Mouse (Mus musculus): Measurements from ENCODE around the gene Dstyk. TPM values are rescaled to one million over a fixed set of nuclear protein-coding genes. Genes with fewer than 3 reads are reported as not detected.

The Dstyk gene
- total RNA-seq (2021) (10 to 100 TPM; 14.6 to 16.0 TPM), polyA plus RNA-seq (2012; rRNA removed) (8.9 and 24.1 TPM in 2 replicates)
- long read RNA-seq, full-length matches to known transcripts = 7 of 14 reads
- long read RNA-seq, partial matches to known transcripts = 1 of 14 reads
- long read RNA-seq, other reads (novel, unspliced or antisense) = 6 of 14 reads

DNA sequence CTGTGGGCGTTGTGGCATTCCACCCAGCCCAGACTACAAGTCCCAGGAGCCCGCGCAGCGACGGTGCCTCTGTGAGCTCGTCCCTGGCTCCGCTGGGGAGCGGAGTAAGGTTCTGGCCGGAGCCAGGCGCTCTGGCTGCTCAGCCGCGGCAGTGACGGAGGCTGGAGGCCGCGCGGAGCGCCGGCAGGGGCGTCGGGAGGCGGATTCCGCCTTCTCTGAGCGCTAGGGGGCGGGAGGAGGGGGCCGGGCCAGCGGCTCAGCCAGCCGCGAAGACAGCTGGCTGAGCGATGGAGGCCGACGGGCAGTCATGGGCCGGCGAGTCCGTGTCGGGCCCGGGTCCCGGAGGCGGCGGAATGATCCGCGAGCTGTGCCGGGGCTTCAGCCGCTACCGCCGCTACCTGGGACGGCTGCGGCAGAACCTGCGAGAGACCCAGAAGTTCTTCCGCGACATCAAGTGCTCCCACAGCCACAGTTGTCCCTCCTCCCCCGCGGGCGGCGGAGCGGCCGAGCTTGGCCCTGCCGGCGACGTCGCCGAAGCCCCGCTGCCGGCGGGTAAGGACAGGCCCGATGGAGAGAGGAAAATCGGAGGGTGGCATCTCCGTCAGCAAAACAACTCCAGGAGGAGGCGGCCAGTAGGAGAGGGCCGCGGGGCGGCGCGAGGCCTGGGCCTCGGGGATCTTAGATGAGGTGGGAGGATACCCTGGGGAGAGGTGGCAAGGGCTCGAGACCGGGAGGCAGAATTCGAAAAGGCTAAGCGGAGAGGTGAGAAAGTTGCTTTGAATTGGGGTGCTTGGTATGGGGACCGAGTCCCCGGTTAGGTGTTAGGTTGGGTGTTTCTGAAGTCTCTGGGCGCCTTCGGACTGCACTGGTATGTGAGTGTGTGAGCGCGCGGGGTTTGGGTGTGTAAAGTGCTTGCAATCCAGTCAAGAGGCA, at the start of gene Dstyk:
Dstyk (plus strand) TSS at position 237 of the 933 bp plus-strand sequence.
- H3K79me2 ChIP-seq (replicated peaks; ENCODE audit: control insufficient read depth, insufficient read depth, low read length) = peaks cover 4% of the 10 kb centered on the region
- intact Hi-C loops (cut with DNase I) = loop anchor here (1.0 to 2.0 kb wide), 3 partner anchors 19 to 60 kb away; partner anchors contain the start of genes Rbbp5 and Tmcc2

DNA sequence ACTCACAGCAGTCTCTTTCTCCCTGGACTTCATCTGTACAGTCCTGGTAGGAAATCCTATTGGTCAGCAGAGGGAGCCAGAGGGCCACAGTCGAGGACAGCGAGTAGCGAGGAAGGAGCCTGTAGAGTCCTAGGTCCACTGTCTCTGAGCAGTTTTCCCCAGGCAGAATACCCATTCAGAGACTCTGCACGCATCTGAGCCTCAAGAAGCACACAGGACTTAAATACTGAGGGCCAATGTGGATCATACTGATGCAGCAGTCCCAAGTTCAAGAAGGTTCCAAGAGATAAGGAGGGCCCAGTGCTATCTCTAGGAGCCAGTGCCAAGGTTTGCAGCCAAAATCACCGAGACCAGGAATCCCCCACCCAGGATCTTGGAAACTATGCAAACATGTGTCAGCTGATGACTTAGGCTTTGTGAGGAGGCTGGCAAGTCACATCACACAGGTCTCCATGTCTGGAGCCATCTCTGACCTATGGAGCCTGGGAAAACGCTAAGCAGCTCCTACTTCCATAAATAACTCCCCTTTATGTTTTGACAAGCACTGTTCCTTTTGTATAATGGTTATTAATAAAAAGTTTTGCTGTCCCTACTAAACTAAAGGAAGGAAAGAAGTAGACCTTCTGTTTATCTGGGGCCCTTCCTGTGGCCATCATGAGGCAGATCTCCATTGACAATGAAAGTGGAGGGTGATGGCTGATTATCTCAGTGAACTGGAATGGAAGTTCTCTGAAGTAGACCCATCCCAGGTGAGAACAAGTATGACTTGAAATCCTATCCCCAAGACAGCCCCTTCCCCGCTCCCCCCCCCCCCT, 49.5 kb upstream of the Dstyk start:
- no peak overlapping the region for H3K9ac ChIP-seq (ENCODE audit: low read depth, low read length)
- no peaks in the 10 kb centered on the region for H3K27me3 ChIP-seq (ENCODE audit: control insufficient read depth, insufficient read depth, low read length)
- 16% methylated on average over 7 of the region's 7 CpGs for WGBS
- peak overlapping the region; percentile 52 for H3K27ac ChIP-seq
- peak; percentile 83 to 86 for DNase-seq
- peaks cover 30% of the 10 kb centered on the region for H3K4me1 ChIP-seq (ENCODE audit: control insufficient read depth, insufficient read depth, low read length)
- no peak overlapping the region for H3K4me3 ChIP-seq
- TF ChIP-seq POLR2A (IDR thresholded peaks at IDR 0.05; ENCODE audit: insufficient read depth, low read depth, low read length) (no peak), CTCF (IDR thresholded peaks at IDR 0.05) (no peak; the same call in 1 of the 2 replicates), EP300 (IDR thresholded peaks at IDR 0.05; ENCODE audit: insufficient read depth, low read depth, low read length) (peak; percentile 98)
- no peaks in the 10 kb centered on the region for H3K79me2 ChIP-seq (replicated peaks; ENCODE audit: control insufficient read depth, insufficient read depth, low read length)
- intact Hi-C loops (cut with DNase I) = loop anchor here (1.0 to 5.0 kb wide), 5 partner anchors 22 to 224 kb away; no protein-coding TSS in a partner anchor
- H3K36me3 ChIP-seq (ENCODE audit: control insufficient read depth, insufficient read depth, low read length) = peaks cover 3% of the 10 kb centered on the region; the same call in 1 of the 2 replicates

More for the DNA sequence above, at the start of gene Dstyk:
- under 1% methylated on average over 68 of the region's 85 CpGs for WGBS
- H3K27ac ChIP-seq = peak within 1 kb of the TSS; percentile 95
- peak; percentile 79 for TF ChIP-seq CTCF (IDR thresholded peaks at IDR 0.05)
- TF ChIP-seq POLR2A (IDR thresholded peaks at IDR 0.05; ENCODE audit: insufficient read depth, low read depth, low read length) = peak; percentile 86
- peak; percentile 71; the same call in 1 of the 2 replicates for TF ChIP-seq EP300 (IDR thresholded peaks at IDR 0.05; ENCODE audit: insufficient read depth, low read depth, low read length)
- no peaks in the 10 kb centered on the region for H3K27me3 ChIP-seq (ENCODE audit: control insufficient read depth, insufficient read depth, low read length)
- H3K4me3 ChIP-seq = peak within 1 kb of the TSS; percentile 86
- peak within 1 kb of the TSS; percentile 85 for H3K9ac ChIP-seq (ENCODE audit: low read depth, low read length)
- peak; percentile 92 to 96 for DNase-seq
- H3K36me3 ChIP-seq (ENCODE audit: control insufficient read depth, insufficient read depth, low read length) = peaks cover 13% of the 10 kb centered on the region
- H3K4me1 ChIP-seq (ENCODE audit: control insufficient read depth, insufficient read depth, low read length) = peaks cover 7% of the 10 kb centered on the region

DNA sequence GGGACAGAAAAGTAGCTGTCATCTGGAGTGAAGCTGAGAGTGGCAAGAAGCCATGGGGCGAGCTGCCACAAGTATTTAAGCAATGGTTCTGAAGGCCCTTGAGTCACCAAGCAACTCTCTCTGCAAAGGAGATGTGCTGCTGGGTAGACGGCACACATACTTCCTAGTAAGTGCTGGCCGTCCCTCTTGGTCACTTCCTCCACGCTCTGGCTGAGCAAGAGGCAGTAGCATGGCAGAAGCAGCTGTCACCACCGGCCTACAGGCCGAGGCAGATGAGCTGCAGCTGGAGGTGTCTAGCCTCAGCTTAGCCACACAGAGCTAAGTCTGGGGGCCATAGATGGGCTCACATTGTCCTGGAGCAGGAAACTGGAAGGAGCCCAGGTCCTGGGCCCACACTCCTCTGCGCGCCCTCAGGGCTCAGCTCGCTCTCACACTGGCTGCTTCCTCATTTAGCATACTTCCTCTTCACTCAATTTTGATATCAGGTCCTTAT, 46.6 kb upstream of the Dstyk start:
- TF ChIP-seq POLR2A (IDR thresholded peaks at IDR 0.05; ENCODE audit: insufficient read depth, low read depth, low read length) = no peak
- peak; percentile 30; the same call in 1 of the 2 replicates for TF ChIP-seq EP300 (IDR thresholded peaks at IDR 0.05; ENCODE audit: insufficient read depth, low read depth, low read length)
- TF ChIP-seq CTCF (IDR thresholded peaks at IDR 0.05) = no peak
- intact Hi-C loops (cut with DNase I) = no loop called here
- H3K27ac ChIP-seq = peak overlapping the region; percentile 64
- peaks cover 38% of the 10 kb centered on the region for H3K4me1 ChIP-seq (ENCODE audit: control insufficient read depth, insufficient read depth, low read length)
- DNase-seq = peak in 1 of 2 experiments; percentile 67
- peaks cover 7% of the 10 kb centered on the region for H3K36me3 ChIP-seq (ENCODE audit: control insufficient read depth, insufficient read depth, low read length)
- H3K9ac ChIP-seq (ENCODE audit: low read depth, low read length) = peak overlapping the region; percentile 5; the same call in 1 of the 2 replicates
- no peaks in the 10 kb centered on the region for H3K79me2 ChIP-seq (replicated peaks; ENCODE audit: control insufficient read depth, insufficient read depth, low read length)
- H3K4me3 ChIP-seq = no peak overlapping the region
- no peaks in the 10 kb centered on the region for H3K27me3 ChIP-seq (ENCODE audit: control insufficient read depth, insufficient read depth, low read length)
- WGBS = 38% methylated on average over 9 of the region's 9 CpGs

DNA sequence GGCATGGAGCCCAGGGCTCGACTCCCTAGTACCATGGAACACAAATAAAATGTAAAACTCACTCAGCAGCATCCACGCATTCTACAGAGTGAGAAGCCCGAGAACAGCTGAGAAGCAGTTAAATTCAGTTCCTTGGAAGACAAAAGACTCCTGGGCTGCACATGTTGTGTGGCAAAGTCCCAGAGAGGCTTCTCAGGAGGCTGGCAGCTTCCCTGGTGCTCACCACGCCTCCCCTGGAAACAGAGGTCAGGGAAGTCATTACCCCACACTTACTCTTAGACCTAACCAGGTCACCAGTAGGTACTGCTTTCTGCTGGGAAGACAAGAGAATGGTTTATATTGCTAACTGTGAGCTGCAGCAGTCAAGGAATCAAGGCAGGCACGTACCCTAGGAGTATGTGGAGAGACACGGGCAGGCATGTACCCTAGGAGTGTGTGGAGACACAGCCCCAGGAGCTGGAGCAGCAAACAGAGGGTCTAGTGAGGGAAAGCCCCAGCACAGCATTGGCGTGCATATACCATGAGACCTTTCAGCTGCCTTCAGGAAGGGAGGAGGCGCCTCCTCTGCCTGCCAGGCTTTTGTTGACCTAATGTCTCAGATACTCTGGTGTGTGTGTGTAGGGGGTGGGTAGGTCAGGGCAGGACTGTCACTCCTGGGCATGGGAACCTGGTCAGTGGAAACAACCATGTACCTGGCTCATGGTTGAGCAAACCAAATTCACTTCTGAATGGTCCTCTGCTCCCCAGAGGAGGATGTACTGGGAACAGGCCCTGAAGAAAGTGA, 45.9 kb upstream of the Dstyk start:
- Histone ChIP-seq H3K4me1 (ENCODE audit: control insufficient read depth, insufficient read depth, low read length) (peaks cover 41% of the 10 kb centered on the region), H3K9ac (ENCODE audit: low read depth, low read length) (no peak overlapping the region), H3K27ac (peak overlapping the region; percentile 64), H3K4me3 (no peak overlapping the region), H3K27me3 (ENCODE audit: control insufficient read depth, insufficient read depth, low read length) (no peaks in the 10 kb centered on the region), H3K36me3 (ENCODE audit: control insufficient read depth, insufficient read depth, low read length) (peaks cover 13% of the 10 kb centered on the region), H3K79me2 (replicated peaks; ENCODE audit: control insufficient read depth, insufficient read depth, low read length) (no peaks in the 10 kb centered on the region)
- TF ChIP-seq EP300 (IDR thresholded peaks at IDR 0.05; ENCODE audit: insufficient read depth, low read depth, low read length) (no peak), CTCF (IDR thresholded peaks at IDR 0.05) (no peak), POLR2A (IDR thresholded peaks at IDR 0.05; ENCODE audit: insufficient read depth, low read depth, low read length) (no peak)
- DNase-seq = peak in 1 of 2 experiments; percentile 7
- intact Hi-C loops (cut with DNase I) = no loop called here
- 54% methylated on average over 8 of the region's 8 CpGs for WGBS

DNA sequence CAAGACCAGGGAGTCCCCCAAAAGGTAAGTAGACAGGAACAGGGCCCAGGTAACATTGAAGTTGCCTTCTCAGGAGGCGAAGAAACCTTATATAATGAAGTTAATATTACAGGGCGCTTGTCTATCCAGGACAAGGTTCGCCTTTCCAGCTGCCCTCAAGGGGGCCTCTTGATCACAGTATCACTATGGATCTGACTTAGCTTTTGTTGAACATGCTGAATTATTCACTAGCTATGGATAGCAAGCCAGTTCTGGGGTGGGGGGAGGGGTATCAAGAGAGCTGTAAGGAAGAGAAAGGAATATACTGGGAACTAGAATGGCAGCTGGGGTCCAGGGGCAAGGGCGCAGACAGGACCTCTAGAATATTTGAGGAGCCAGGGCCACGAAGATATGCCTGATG, 45.0 kb upstream of the Dstyk start:
- Histone ChIP-seq H3K36me3 (ENCODE audit: control insufficient read depth, insufficient read depth, low read length) (peaks cover 13% of the 10 kb centered on the region), H3K4me1 (ENCODE audit: control insufficient read depth, insufficient read depth, low read length) (peaks cover 47% of the 10 kb centered on the region), H3K27me3 (ENCODE audit: control insufficient read depth, insufficient read depth, low read length) (no peaks in the 10 kb centered on the region), H3K27ac (peak overlapping the region; percentile 64; the same call in 1 of the 2 replicates), H3K9ac (ENCODE audit: low read depth, low read length) (no peak overlapping the region), H3K4me3 (no peak overlapping the region), H3K79me2 (replicated peaks; ENCODE audit: control insufficient read depth, insufficient read depth, low read length) (no peaks in the 10 kb centered on the region)
- no peak for TF ChIP-seq EP300 (IDR thresholded peaks at IDR 0.05; ENCODE audit: insufficient read depth, low read depth, low read length)
- no peak for TF ChIP-seq CTCF (IDR thresholded peaks at IDR 0.05)
- no peak for TF ChIP-seq POLR2A (IDR thresholded peaks at IDR 0.05; ENCODE audit: insufficient read depth, low read depth, low read length)
- intact Hi-C loops (cut with DNase I) = no loop called here
- 86% methylated on average over 5 of the region's 5 CpGs for WGBS
- no peak for DNase-seq

All from heart, adult 2 months (tissue).